Mouse (Mus musculus): ENCODE results near the gene Susd1.

Gene Susd1

DNA sequence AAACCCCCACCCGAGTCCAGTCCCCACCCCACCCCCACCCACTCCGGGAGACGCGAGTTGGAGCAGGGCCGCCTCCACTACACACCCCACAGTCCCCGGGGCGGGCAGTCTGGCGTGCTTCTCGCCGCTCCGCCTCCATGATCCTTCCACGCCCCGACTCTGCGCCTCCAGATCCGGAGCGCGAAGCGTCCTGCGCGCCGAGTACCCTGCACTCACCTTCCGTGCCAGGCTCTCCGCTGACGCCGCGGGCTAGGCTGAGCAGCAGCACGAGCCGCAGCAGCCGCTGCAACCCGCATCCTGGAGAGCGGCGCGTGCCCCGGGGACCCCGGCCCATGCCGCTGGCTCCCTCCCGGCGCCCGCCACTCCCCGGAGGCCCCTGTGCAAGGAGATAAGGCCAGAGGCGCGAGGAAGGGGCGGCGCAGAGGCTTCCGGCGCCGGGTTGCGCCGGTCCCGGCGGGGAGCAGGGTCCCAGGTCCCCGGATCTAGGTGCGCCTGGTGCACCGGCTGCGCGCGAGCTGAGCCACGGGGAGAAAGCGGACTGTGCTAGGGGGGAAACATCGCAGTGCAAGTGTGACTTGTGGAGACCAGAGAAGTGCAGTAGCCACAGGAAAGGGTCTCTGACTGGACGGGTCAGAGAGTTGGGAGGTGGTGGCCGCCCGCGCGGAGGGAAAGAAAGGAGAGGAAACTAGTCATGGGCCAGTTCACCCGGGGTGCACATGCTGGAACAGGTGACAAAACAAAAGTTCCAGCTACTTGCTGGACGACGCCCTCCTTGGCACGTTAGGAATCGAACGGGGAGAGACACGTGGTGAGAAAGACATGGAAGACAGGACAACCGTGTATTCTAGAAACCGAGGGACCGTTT is at the start of gene Susd1:
TSS of gene Susd1 (minus strand) at position 644 of the 865 bp plus-strand sequence.
- DNase-seq (ENCODE audit: low read depth, low spot score) = peak; percentile 69

DNA sequence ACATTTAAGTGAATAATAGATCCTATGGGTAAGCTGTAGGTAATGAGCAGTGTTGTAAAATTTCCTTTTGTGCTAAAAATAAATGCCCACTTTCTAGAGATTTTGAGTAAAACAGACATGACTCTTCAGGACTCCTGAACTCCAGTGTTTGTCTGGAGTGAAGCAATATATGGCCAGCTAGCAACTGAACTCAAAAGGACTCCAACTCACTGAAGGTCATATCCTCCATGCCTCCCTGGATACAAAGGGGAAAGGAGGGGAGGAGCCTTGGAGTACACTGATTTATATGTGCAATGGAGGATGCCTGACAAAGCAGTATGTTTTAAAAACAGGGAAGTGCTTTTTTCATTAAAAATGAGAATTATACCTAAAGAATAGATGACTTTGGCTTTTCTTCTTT is 32.9 kb upstream of the Susd1 start:
- DNase-seq (ENCODE audit: low read depth, low spot score) = no peak

DNA sequence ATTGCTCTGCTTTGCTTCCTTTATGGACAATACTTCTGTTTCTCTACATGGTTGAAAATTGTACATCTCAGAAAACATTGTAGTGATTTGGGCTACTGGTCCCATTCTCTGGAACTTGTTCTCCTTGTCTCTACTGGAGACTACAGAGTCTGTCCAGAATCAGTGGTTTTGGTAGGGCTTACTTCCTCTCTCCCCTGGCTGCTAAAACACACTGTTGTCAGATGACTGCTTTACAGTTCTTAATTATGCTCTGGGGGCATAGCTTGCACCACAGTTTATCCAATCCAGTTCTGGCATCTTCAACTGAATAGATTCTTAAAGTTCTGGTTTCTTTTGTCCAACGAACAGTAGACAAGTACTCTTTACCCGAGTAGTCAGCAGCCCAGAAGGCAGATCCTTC is 27.0 kb upstream of the Susd1 start:
- no peak for DNase-seq (ENCODE audit: low read depth, low spot score)

DNA sequence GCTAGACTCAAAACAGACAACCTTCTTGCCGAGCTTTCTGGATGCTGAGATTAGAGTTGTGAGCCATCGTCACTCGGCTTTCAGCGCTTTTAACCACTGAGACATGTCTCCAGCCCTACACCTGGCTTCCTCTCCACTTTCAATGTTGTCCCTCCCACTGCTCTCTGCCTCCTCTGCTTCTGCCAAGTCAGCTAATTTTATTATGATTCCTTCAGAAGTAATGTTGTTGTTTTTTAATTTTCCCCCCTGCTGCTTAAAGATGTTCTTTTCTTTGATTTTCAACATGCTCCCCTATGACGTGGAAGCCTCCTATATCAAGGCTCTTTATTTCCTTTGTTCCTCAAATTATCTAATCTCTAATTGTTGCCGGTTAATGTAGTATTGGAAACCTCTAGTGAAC is 26.2 kb upstream of the Susd1 start:
- DNase-seq (ENCODE audit: low read depth, low spot score) = no peak

DNA sequence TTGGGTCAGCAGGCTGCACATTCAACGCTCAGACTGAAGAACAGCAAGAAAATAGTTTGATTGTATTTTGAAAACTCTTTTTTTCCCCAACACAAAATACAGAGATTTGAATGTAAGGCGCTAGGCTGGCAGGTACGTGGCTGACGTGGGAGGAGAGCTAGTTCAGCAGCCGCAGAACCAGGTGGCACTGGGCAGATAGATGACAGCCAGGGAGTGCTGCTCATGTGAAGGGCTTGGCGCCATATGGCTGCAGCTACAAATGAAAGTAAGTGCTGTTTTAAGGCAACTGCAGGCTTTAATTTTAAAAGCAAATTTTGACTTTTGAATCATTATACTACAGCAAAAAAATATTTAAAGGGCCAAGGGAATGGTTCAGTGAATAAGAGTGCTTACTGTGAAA is 24.1 kb upstream of the Susd1 start:
- peak; percentile 82 for DNase-seq (ENCODE audit: low read depth, low spot score)

DNA sequence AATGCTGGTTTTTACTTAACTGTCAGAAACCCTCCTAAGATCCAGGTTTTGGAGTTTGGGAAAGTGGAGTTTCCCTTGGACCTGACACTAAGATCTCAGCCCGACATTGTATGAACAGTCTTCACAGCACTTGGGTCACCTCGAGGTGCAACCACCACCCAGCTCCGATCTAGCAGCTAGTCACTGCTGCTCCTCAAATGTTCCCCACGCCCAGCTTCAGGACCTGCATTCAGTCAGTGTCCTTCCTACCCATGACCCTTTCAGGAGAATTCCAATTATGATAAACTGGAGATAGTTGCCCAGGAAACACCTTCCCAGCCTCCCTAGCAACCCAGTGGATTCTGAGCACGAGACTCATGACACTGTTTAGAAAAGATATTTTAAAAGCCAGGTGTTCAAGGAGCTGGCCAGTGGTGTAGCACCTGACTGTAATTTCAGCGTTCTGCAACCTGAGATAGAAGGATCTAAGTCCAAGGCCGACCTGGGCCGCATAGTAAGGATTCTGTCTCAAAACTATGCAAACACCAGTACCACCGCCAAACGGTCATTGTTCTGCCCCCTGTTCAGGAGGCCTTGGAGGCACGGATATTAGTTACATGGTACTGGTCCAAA is 22.8 kb upstream of the Susd1 start:
- DNase-seq (ENCODE audit: low read depth, low spot score) = no peak

DNA sequence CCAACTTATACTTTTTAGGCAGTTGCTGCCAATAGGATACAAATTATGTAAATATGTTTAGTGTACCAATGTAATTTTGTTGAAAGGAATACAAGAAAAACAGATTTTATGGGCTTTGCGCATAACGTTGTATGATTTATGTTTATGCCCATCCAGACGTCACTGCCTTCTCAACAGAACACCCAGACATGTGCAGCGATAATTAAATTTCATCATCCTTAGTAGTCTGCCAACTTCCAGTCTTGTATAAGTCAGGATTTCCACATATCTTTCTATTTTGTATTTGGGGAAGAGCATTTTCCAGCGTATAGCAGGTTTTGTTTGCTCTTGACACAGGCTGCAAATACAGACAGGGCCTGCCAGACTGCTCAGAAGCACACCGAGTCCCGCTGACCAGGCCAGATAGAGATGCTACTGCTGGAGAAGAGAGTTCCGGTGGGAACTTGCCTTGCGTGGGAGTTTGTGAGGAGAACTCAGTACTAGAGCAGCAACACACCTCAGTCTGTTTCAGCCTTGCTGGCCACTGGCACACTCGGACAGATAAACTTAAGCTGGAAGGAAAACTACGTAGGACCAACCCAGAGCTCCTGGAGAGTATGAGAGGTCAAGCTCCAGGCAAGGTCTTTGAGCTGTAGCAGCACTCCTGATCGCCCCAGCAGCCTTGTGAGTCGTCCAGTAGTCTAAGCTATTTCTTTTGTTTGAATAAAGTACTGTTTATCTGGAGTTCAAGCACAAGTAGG is 21.0 kb upstream of the Susd1 start:
- DNase-seq (ENCODE audit: low read depth, low spot score) = peak; percentile 23

DNA sequence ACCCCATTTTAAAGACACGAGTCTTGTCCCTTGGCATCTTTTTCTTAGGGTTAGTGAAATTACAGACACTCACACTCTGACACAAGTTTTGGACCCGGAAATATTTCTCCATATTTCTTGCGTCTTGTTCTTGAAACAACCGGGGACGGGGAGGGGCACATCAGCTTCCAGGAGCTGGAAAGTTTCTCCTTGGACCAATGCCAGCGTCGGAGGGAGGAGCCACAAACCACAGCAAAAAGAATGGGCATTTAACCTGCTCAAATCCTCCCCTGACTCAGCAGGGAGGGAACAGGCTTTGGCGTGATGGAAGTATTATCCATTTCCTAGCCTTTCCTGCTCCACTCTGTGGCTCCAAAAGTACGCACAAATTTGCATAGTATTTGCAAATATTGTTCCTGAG is 19.5 kb upstream of the Susd1 start:
- DNase-seq (ENCODE audit: low read depth, low spot score) = no peak

DNA sequence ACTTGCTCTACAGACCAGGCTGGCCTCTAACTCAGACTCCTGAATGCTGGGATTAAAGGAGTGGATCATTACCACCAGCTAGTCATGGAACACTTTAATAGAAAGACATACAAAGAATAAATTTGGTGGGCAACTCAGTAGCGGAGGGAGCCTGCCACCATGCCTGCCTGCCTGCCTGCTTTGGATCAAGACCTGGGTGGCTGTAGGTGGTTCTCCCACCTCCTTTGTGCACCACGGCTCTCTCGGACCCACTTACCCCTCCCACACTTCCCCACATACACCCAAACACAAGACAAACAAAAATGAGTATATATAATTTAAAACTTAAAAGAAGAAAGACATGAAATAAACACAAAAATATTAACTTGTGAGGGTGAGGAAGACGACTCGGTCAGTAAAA is 18.7 kb upstream of the Susd1 start:
- no peak for DNase-seq (ENCODE audit: low read depth, low spot score)

DNA sequence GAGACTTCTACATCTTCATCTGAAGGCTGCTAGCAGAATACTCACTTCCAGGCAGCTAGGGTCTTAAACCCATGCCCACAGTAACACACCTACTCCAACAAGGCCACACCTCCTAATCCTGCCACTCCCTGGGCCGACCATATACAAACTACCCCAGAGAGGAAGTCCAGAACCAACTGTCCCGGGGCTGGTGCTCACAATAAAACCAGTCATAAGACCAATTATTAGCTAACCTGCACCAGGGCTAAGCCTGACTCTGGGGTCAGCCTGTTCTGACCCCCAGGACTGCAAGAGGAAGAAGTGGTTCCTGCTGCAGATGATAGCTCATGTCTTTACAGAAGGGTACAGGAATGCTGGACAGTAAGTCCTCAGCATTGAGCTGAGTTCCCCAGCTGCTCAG is 17.0 kb upstream of the Susd1 start:
- DNase-seq (ENCODE audit: low read depth, low spot score) = no peak

DNA sequence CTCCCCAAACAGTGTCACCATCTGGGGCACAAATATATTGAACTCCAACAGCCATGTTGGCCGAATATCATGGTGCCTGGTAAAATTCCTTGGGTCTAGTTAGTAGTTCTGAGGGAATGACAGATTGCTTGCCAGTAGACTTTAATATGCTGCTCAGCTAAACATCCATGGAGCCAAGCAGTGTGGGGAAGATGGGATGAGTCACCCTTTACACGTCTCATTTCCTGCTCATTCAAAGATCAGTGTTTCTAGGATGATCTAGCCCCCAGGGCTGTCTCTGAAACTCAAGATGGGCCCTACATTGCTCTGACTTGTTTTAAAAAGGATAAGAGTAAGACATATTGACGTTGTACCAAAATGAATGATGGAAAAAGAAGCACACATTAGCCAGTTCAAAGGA is 15.6 kb upstream of the Susd1 start:
- DNase-seq (ENCODE audit: low read depth, low spot score) = peak; percentile 61

DNA sequence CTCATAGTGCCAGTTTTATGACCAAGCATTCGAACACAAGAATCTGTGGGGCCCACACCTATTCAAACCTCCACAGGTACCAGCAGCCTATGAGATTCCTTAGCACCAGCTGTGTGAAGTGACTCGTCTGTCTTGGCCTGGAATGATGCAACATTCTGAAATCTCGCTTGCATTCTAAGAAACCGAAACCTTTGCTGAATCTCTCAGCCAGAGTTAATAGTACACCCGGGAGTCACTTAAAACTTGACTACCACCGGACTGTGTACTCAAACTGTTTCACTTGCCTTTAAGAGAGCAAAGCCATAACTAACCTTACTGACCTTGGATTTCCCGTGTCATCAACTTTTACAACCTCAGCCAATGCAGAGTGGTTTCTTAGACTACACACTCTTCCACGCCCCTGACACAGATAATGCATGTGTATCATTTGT is 14.1 kb upstream of the Susd1 start:
- DNase-seq (ENCODE audit: low read depth, low spot score) = no peak

DNA sequence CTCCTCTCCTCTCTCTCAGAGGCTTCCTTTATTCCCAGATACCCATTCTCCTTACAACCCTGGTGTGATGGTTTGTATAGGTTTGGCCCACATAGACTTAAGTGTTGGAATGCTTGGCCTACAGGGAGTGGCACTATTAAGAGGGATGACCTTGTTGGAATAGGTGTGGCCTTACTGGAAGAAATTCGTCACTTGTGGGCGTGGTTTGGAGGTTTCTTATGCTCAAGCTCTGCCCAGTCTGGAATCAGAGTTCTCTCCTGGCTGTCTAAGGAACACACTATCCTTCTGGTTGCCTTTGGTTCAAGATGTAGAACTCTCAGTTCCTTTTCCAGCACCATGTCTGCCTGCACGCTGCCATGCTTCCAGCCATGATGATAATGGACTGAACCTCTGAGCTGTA is 12.5 kb upstream of the Susd1 start:
- no peak for DNase-seq (ENCODE audit: low read depth, low spot score)

DNA sequence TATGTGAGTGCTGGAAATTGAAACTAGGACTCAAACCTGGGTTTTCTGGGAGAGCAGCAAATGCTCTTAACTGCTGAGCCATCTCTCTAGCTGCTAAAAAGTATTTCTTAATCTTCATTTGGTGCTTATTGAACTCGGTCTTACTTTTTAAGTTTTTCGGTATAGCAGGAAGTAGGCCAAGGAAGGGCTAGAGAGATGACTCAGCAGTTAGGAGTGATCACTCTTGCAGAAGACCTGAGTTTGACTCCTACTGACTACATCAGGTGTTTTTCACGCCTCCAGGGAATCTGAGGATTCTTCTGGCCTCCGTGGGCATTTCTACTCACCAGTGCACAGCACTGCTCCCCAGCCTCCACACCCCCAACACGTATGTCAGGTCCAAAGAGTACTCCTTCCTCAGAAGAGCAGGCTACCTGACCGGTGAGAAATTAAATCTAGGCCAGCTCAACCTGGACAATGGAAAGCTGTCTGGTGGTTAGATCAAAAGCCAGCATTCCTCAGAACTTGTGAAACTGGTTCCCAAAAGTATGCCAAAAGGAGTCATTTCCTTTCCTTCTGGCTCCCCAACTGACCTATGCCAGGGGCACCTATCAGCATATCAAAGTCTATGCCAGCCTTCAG is 11.9 kb upstream of the Susd1 start:
- peak; percentile 7 for DNase-seq (ENCODE audit: low read depth, low spot score)

DNA sequence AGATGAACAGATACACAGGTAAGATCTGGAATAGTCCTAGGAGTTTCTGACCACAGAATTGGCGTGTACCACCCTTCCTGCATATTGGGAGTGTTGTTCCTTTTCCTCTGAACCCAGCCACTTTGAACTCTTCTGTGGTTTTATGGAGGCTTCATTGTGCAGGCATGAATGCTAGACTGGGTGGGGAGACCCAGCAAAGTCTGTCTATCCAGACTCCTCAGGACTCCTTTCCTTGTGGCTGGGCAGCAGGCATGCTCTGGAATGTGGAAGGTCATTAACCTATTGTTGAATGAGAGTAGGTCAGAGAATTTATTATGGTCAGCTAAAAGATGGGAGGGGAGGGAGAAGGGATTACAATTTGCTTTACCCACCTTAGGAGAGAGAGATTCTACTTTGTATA is 8.9 kb upstream of the Susd1 start:
- DNase-seq (ENCODE audit: low read depth, low spot score) = no peak

DNA sequence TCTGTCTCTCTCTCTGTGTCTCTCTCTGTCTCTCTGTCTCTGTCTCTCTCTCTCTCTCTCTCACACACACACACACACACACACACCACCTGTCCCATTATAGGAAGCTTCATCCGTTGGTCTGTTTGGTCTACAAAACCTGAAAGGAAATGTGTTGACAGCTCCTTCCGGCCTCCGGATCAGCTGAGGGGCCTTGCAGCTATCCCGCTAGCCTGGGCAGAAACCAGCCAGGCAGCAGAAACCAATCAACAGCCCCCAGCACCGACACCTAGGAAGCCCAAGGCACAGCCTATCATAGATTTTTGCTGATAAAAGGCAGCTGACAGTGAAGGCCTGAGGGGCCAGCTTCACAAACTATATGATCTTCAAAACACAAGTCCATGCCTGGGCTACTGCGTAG is 7.1 kb upstream of the Susd1 start:
- DNase-seq (ENCODE audit: low read depth, low spot score) = no peak

DNA sequence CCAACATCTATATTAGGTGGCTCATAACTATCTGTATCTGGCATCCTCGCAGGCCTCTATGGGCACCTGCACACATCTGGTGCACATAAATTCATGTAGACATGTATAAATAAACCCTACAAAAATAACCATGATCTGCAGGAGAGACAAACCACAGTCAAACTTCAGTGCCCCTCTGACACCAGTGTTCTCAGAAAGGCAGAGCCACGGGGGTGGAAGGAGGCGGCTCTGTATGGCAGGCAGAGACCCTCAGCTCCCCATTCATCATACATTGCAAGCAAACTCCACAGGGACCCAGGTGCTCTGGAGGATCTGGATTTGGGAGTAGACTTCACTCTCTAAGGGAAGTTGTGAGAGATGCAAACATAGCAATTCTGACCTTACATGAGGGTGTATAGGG is 6.6 kb upstream of the Susd1 start:
- DNase-seq (ENCODE audit: low read depth, low spot score) = no peak

DNA sequence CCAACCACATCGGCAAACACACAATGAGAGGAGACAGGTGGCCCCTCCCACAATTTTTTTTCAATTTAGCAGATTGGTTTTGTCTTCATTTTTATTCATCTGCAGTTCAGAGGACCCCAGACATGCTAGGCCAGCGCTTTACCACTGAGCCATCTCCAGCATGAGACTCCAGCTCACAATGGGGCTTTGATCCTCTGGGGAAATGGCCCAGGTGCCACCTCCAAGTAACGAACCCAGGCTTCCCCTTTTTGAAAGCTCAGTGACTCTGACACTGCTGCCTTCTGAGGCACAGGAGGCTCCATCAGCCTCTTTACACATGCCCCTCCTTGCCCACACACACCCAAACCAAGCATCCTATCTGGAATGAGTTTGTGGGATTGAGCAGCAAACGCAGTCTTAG is 5.7 kb upstream of the Susd1 start:
- no peak for DNase-seq (ENCODE audit: low read depth, low spot score)

DNA sequence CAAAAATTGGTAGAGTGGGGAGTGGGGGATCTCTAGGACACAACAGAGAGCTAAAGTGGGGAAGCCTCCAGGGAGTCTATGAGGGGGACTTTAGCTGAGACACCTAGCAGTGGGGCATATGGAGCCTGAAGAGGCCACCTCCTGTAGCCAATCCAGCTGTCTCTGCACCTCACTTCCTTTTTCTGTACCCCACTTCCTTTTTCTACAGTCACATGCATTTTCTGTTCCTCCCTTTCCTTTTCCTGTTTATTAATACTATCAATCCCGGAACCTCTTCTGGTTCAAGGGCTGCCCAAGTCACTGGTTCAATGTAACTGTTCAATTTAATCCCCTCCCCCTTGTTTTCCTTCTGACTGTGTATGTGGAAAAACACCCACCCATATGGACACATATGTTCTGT is 2.8 kb upstream of the Susd1 start:
- no peak for DNase-seq (ENCODE audit: low read depth, low spot score)

DNA sequence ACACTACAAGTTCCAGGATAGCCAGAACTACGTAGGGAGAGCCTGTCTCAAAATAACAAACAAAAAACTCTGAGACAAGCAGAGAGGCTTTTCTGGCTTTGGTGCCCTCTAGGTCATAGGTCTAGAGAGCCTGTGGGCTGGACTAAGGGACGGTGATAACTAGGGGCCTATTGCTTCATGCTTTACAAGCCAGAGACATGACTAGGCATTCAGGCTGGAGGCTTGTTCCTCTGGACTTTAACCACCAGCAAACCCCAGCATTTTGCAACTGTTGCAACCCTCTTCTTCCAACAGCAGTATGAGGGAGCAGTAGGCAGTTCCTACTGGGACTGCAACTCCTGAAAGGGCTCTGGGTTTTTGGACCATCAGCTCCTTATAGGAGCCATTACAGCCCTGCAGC is 1.5 kb upstream of the Susd1 start:
- no peak for DNase-seq (ENCODE audit: low read depth, low spot score)

DNA sequence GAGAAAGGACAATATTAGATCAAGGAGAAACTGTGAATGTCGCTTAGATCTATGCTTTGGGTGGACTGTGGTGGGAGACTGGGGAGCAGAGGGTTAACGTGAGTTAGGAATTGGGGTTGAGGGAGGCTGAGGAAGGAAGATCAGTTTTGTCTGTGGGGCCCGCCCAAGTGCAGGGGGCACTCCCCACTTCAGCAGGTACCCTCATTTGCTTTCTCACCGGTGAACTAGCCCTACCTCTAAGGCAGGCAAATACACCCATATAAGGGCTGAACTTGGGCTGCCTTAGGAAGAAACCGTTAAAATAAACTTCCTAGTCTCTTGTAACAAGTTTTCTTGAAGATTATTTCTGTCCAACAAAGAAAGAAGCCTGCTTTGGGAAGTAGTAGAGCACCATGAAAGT is 608 bp upstream of the Susd1 start:
- DNase-seq (ENCODE audit: low read depth, low spot score) = no peak

DNA sequence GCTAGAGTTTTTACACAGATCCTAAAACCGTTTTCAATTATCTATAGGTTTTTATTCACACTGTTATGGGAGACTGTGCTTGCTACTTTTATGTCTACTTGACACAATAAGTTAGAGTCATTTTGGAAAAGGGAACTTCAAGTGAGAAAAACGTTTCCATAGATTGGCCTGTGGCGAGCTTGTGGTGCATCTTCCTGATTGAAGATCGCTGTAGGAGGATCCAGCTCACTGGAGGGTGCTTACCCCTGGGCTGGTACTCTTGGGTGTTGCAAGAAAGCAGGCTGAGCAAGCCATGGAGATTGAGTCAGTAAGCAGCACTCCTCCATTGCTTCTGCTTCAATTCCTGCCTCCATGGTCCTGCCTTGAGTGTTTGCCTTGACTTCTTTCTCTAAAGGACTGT is 2.5 kb downstream of the Susd1 start:
- no peak for DNase-seq (ENCODE audit: low read depth, low spot score)
